Mouse (Mus musculus) brain, embryonic 14.5 days (tissue): Measurements from ENCODE around the gene Gsg1l.

ENCODE experiments used
- CTCF ChIP-seq: fragments of 200-500 bp; IDR thresholded peaks from 2 replicates; pipeline ENCODE4 v1.5.1; 2012; ENCODE audit warnings: inconsistent platforms, mild to moderate bottlenecking, moderate library complexity, borderline replicate concordance; ENCODE audit not compliant: insufficient read depth, insufficient read length; ENCODE audit errors: extremely low read depth
- POLR2A ChIP-seq: fragments of 200-500 bp; IDR thresholded peaks from 2 replicates; pipeline ENCODE4 v1.6.1; 2012; ENCODE audit warnings: mild to moderate bottlenecking, inconsistent platforms, borderline replicate concordance; ENCODE audit not compliant: poor library complexity, insufficient read depth, insufficient read length, severe bottlenecking; ENCODE audit errors: extremely low read depth

DNA sequence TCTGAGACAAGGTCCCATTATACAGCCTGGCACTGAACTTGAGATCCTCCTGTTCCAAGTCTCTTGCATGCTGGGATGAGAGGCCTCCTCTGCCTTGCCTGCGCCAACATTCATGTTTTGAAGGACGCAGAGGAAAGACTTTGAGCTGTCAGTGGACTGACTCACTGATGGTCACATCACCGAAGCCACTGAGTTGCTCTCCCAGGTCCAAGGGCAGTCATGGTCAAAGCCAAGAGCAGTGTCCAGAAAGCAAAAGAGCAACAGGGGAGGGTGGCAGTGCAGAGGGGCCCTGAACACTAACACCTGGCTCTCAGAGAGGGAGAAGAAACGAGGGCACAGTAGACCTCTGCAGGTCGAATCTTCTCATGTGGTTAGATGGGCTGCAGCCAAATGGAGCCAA is 188.6 kb downstream of the Gsg1l start:
- TF ChIP-seq POLR2A = no peak
- no peak for TF ChIP-seq CTCF
